Mouse (Mus musculus) ES-CJ7 (cell line): ENCODE measurements around the gene Lrguk.

Experiments used
- DNase-seq: peaks from one replicate; pipeline ENCODE4 v3.0.0; 2011; ENCODE audit warnings: low read depth, low spot score

Lrguk gene

GRCm38 (mm10) chr6:34146042-34146441 is 116.8 kb downstream of the Lrguk start:
- DNase-seq = no peak

GRCm38 (mm10) chr6:34148021-34148420 is 118.8 kb downstream of the Lrguk start:
- DNase-seq = no peak

- DNase-seq = no peak
These were observed 119.4 kb downstream of the Lrguk start for GRCm38 (mm10) chr6:34148639-34149038.

- DNase-seq = no peak
These were observed 119.8 kb downstream of the Lrguk start for GRCm38 (mm10) chr6:34149066-34149465.

- DNase-seq = no peak
These were observed 120.6 kb downstream of the Lrguk start for GRCm38 (mm10) chr6:34149821-34150220.

- no peak for DNase-seq
These were observed 124.1 kb downstream of the Lrguk start for GRCm38 (mm10) chr6:34153069-34154052.

- DNase-seq = no peak
These were observed 125.0 kb downstream of the Lrguk start for GRCm38 (mm10) chr6:34154202-34154601.

GRCm38 (mm10) chr6:34155137-34155804 is 126.0 kb downstream of the Lrguk start:
- no peak for DNase-seq

GRCm38 (mm10) chr6:34156057-34156456 is 126.8 kb downstream of the Lrguk start:
- no peak for DNase-seq

- DNase-seq = no peak
These were observed 127.8 kb downstream of the Lrguk start for GRCm38 (mm10) chr6:34156841-34157748.

- DNase-seq = peak; percentile 28
These were observed 131.0 kb downstream of the Lrguk start for GRCm38 (mm10) chr6:34159998-34160815.

- no peak for DNase-seq
These were observed 131.6 kb downstream of the Lrguk start for GRCm38 (mm10) chr6:34160816-34161310.

GRCm38 (mm10) chr6:34161511-34161910 is 132.3 kb downstream of the Lrguk start:
- no peak for DNase-seq

- DNase-seq = no peak
These were observed 133.4 kb downstream of the Lrguk start for GRCm38 (mm10) chr6:34162607-34163006.

GRCm38 (mm10) chr6:34163014-34163413 is 133.8 kb downstream of the Lrguk start:
- no peak for DNase-seq

- DNase-seq = no peak
These were observed 139.6 kb downstream of the Lrguk start for GRCm38 (mm10) chr6:34168834-34169233.

- no peak for DNase-seq
These were observed 141.7 kb downstream of the Lrguk start for GRCm38 (mm10) chr6:34170844-34171494.

- DNase-seq = no peak
These were observed 142.7 kb downstream of the Lrguk start for GRCm38 (mm10) chr6:34171748-34172457.

- no peak for DNase-seq
These were observed 144.0 kb downstream of the Lrguk start for GRCm38 (mm10) chr6:34173251-34173650.
